Mouse (Mus musculus): ENCODE measurements around the gene Cntn2. TPM values are rescaled to one million over a fixed set of nuclear protein-coding genes. Genes with fewer than 3 reads are reported as not detected.

Gene Cntn2
- polyA plus RNA-seq, 1 experiment from 2014 or later = 67.5 TPM

DNA sequence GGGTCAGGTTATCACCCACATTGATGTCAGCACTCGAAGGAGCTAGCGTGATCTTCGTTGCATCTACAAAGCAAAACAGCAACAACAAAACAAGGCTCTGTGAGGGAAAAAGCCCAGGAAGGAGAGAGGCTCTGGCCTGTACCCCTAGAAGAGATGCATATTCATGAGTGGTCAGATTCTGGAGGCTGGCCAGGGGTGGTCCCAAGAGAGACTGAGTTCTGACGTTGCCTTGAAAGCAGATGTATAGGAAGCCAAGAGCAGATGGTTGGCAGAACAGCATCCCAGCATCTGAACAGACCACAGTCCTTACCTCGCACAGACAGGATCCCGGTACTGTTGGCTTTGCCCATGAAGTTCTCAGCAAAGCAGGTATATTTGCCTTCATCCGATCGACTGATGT, 20.0 kb downstream of the Cntn2 start:
- H3K4me2 ChIP-seq = no peak overlapping the region
- WGBS = 76% methylated on average over 8 of the region's 8 CpGs
- H3K4me3 ChIP-seq = no peak overlapping the region
- 0 out of 2 replicates have a peak overlapping the region, but pooled peaks have one; percentile 13 for H3K27ac ChIP-seq
- peaks cover 68% of the 10 kb centered on the region for H3K36me3 ChIP-seq
- H3K4me1 ChIP-seq (replicated peaks) = peaks cover 26% of the 10 kb centered on the region
- no peak for ATAC-seq (ENCODE audit: low FRiP score)
- H3K9ac ChIP-seq = no peak overlapping the region
- H3K9me3 ChIP-seq = no peaks in the 10 kb centered on the region
- no peaks in the 10 kb centered on the region; the same call in 1 of the 2 replicates for H3K27me3 ChIP-seq

DNA sequence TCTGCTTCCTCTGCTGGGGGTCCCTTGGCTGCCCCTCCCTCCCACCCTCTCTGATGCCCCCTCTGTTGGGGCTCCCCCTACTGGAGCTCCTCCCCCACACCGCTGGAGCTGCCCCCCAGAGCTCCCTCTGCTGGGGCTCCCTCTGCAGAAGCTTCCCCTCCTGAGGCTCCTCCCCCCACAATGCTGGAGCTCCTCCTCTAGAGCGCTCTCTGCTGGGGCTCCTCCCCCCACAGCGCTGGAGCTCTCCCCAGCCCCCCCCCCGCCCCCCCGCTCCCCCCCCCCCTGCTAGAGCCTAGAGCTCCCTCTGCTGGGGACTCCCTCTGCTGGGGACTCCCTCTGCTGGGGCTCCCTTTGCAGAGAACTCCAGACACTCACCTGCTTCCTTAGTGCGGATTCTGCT, 22.3 kb downstream of the Cntn2 start:
- Histone ChIP-seq H3K4me1 (replicated peaks) (peaks cover 15% of the 10 kb centered on the region), H3K36me3 (peaks cover 82% of the 10 kb centered on the region)

DNA sequence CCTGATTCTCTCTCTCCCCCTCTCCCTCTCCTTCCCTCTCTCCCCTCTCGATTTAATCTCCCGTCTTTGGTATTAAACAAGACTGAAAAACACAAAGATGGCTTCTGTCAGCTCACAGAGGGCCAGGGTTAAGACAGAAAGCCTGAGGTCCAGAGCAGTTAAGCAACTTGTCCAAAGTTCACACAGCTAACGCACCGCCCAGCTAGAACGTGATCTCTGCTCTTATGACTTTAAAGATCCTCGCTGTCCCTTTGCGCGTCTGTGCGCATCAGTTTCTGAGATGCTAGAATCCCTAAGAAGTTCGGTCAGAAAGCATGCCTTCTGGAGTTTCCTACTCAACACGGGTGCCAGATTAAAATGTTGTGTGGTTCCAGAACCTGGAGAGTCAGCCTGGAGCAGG, 23.3 kb downstream of the Cntn2 start:
- H3K4me3 ChIP-seq = no peak overlapping the region
- peaks cover 7% of the 10 kb centered on the region; the same call in 1 of the 2 replicates for H3K4me1 ChIP-seq (replicated peaks)
- ATAC-seq (ENCODE audit: low FRiP score) = no peak
- H3K27ac ChIP-seq = no peak overlapping the region
- no peak overlapping the region for H3K4me2 ChIP-seq
- no peaks in the 10 kb centered on the region; the same call in 1 of the 2 replicates for H3K27me3 ChIP-seq
- H3K36me3 ChIP-seq = peaks cover 83% of the 10 kb centered on the region
- H3K9ac ChIP-seq = no peak overlapping the region
- 90% methylated on average over 11 of the region's 11 CpGs for WGBS
- no peaks in the 10 kb centered on the region for H3K9me3 ChIP-seq

More for the DNA sequence above, 22.3 kb downstream of the Cntn2 start:
- Histone ChIP-seq H3K4me2 (no peak overlapping the region), H3K9ac (no peak overlapping the region), H3K4me3 (no peak overlapping the region), H3K9me3 (no peaks in the 10 kb centered on the region), H3K27me3 (no peaks in the 10 kb centered on the region; the same call in 1 of the 2 replicates), H3K27ac (no peak overlapping the region)
- WGBS = 43% methylated on average over 2 of the region's 6 CpGs
- no peak for ATAC-seq (ENCODE audit: low FRiP score)

DNA sequence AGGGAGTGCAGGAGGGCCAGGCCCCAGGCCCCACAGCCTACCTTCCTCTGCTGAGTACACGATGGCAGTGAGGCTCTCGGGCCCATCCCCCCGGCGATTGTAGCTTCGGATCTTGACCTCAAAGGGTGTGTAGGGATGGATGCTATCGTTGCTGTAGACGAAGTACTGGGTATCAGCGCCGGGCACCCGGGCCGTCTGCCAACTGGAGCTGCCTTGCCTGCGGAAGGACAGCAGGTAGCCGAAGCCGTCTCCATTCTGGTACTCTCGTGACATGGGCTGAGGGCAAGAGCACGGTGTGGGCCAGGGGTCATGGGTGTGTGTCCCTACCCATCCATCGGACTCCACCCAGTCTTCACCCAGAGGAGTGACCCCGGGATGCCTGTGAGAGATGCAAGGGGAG, 24.4 kb downstream of the Cntn2 start:
- H3K9me3 ChIP-seq = no peaks in the 10 kb centered on the region
- no peaks in the 10 kb centered on the region; the same call in 1 of the 2 replicates for H3K27me3 ChIP-seq
- 88% methylated on average over 18 of the region's 18 CpGs for WGBS
- no peak overlapping the region for H3K4me2 ChIP-seq
- no peak for ATAC-seq (ENCODE audit: low FRiP score)
- H3K9ac ChIP-seq = no peak overlapping the region
- no peak overlapping the region for H3K27ac ChIP-seq
- H3K4me3 ChIP-seq = no peak overlapping the region
- peaks cover 7% of the 10 kb centered on the region; the same call in 1 of the 2 replicates for H3K4me1 ChIP-seq (replicated peaks)
- peaks cover 87% of the 10 kb centered on the region for H3K36me3 ChIP-seq

DNA sequence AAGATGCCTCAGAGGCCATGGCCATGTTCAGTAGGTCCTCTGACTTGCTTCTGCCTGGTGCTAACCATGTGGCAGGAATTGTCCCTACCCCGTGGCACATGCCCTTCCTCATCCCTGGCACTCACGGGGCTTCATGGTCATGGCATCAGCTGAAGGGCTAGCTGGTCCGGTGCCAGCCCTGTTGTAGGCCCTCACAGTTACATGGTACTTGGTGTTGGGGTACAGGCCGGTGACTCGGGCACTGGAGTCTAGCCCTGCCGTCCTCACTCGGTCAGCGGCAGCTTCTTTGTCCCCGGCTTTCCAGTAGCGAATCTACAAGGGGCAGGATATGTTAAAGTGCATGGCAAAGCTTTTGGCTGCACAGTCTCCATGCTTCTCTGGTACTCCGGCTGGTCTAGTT, 26.3 kb downstream of the Cntn2 start:
- Histone ChIP-seq H3K9ac (no peak overlapping the region), H3K36me3 (peaks cover 75% of the 10 kb centered on the region), H3K27me3 (no peaks in the 10 kb centered on the region; the same call in 1 of the 2 replicates), H3K9me3 (no peaks in the 10 kb centered on the region), H3K27ac (no peak overlapping the region), H3K4me2 (no peak overlapping the region), H3K4me1 (replicated peaks) (peaks cover 1% of the 10 kb centered on the region), H3K4me3 (no peak overlapping the region)
- no peak for ATAC-seq (ENCODE audit: low FRiP score)
- WGBS = 93% methylated on average over 11 of the region's 11 CpGs

DNA sequence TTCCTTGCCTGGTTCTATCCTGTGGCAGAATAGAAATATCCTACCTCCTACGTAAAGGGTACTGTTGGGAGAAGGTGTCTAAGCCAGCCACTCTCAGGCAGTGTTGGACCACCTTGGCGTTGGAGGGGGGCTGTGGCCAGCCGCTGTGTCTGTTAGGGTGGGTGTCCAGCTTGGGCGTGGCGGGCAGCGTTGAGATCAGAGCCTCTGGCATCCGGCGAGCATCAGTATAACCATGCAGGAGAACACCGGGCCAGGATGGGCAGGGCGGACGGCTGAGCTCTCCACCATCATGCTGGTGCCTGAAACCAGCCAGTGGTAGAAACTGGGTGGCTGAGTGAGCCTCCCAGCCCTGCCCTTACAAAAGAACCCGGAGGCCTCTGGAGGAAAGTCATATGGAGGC, 27.7 kb downstream of the Cntn2 start:
- H3K36me3 ChIP-seq = peaks cover 66% of the 10 kb centered on the region
- H3K4me3 ChIP-seq = no peak overlapping the region
- H3K4me1 ChIP-seq (replicated peaks) = peaks cover 7% of the 10 kb centered on the region
- H3K9me3 ChIP-seq = no peaks in the 10 kb centered on the region
- no peak for ATAC-seq (ENCODE audit: low FRiP score)
- no peak overlapping the region for H3K27ac ChIP-seq
- no peaks in the 10 kb centered on the region; the same call in 1 of the 2 replicates for H3K27me3 ChIP-seq
- H3K4me2 ChIP-seq = no peak overlapping the region
- WGBS = 92% methylated on average over 12 of the region's 12 CpGs
- H3K9ac ChIP-seq = no peak overlapping the region

DNA sequence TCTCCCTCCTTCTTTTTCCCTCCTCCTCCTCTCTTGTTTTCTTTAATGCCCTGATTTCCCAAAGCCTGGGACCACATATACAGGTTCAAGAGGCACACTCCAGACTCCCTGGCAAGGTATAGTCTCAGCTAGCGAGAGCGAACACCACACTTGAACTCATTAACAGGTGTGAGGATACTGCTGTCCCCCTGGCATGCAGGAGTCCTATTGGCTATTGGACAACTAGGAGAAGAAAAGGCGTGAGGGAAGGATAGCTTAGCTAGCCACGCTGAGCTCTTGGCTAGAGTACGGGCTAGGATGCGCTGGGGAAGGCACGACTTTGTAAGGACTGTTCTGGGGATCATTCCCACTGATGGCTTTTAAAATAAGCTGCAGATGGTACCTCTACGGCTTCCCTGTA, 30.9 kb downstream of the Cntn2 start:
- no peaks in the 10 kb centered on the region for H3K27me3 ChIP-seq
- no peak overlapping the region for H3K9ac ChIP-seq
- no peak overlapping the region for H3K4me3 ChIP-seq
- ATAC-seq (ENCODE audit: low FRiP score) = no peak
- 80% methylated on average over 8 of the region's 8 CpGs for WGBS
- H3K4me2 ChIP-seq = no peak overlapping the region
- no peaks in the 10 kb centered on the region for H3K9me3 ChIP-seq
- peaks cover 51% of the 10 kb centered on the region for H3K36me3 ChIP-seq
- peak overlapping the region; percentile 74; the same call in 1 of the 2 replicates for H3K27ac ChIP-seq
- peaks cover 13% of the 10 kb centered on the region for H3K4me1 ChIP-seq (replicated peaks)

DNA sequence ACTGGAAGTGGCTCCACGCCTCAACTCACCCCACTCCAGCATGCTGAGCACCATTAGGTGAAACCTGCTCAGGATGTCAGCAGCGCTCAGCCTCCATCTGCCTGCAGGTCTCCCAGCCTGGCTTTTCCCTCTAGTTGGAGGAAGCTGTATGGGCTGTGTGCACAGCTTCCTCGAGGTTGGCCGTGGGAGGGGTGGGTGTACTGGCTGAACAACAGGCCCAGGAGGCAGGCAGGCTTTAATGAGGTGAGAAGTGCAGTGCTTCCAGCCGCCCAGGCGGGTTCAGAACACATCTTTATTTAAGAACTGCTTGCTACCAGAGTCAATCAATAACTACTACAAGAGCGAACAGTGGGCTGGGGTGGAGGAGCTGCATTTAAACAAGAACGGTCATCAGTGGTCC, 31.5 kb downstream of the Cntn2 start:
- peaks cover 13% of the 10 kb centered on the region for H3K4me1 ChIP-seq (replicated peaks)
- H3K27me3 ChIP-seq = no peaks in the 10 kb centered on the region
- peak overlapping the region; percentile 74 for H3K27ac ChIP-seq
- H3K9ac ChIP-seq = 0 out of 2 replicates have a peak overlapping the region, but pooled peaks have one; percentile 13
- peaks cover 51% of the 10 kb centered on the region for H3K36me3 ChIP-seq
- WGBS = 51% methylated on average over 8 of the region's 8 CpGs
- peak; percentile 29; the same call in 1 of the 2 replicates for ATAC-seq (ENCODE audit: low FRiP score)
- H3K9me3 ChIP-seq = no peaks in the 10 kb centered on the region
- no peak overlapping the region for H3K4me3 ChIP-seq
- no peak overlapping the region for H3K4me2 ChIP-seq

DNA sequence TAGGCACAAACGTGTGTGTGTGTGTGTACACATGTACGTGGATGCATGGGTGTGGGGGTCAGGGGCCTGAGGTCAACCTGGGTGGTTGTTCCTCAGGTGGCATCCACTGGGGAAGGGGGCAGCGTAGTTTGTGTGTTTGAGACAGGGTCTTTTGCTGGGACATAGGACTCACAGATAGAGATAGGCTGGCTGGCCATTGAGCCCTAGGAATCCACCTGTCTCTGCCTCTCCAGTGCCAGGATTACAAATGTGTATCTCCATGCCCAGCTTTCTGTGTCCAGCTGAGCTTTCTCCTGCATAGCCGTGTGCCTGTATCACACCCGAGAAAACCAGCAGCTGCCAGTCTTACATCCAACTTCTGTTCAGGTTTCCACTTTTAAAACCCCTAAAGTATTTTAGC, 33.3 kb downstream of the Cntn2 start:
- Histone ChIP-seq H3K4me2 (no peak overlapping the region), H3K27ac (peak overlapping the region; percentile 45; the same call in 1 of the 2 replicates), H3K9ac (no peak overlapping the region), H3K4me3 (no peak overlapping the region), H3K4me1 (replicated peaks) (peaks cover 13% of the 10 kb centered on the region), H3K9me3 (no peaks in the 10 kb centered on the region), H3K27me3 (no peaks in the 10 kb centered on the region), H3K36me3 (peaks cover 49% of the 10 kb centered on the region)
- no peak for ATAC-seq (ENCODE audit: low FRiP score)
- 93% methylated on average over 5 of the region's 5 CpGs for WGBS

DNA sequence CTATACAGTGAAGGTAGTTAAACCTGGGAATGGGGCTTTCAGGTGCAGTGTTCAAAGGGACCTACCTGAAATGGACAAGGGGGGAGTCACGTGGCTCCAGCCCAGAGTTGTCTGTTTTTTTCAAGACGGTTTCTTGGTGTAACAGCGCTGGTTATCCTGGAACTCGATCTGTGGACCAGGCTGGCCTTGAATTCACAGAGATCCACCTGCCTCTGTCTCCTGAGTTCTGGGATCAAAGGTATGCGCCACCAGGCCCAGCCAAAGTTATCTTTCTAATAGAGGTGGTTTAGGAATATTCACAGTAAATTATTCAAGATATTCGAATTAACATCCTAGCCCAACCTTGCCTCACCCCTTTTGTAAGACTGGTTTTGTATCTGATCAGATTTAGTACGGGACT, 36.4 kb downstream of the Cntn2 start:
- no peak overlapping the region for H3K4me3 ChIP-seq
- no peaks in the 10 kb centered on the region for H3K9me3 ChIP-seq
- H3K27me3 ChIP-seq = no peaks in the 10 kb centered on the region
- WGBS = 93% methylated on average over 7 of the region's 7 CpGs
- H3K27ac ChIP-seq = no peak overlapping the region
- no peak for ATAC-seq (ENCODE audit: low FRiP score)
- H3K9ac ChIP-seq = no peak overlapping the region
- H3K36me3 ChIP-seq = peaks cover 60% of the 10 kb centered on the region
- H3K4me2 ChIP-seq = no peak overlapping the region
- H3K4me1 ChIP-seq (replicated peaks) = peaks cover 10% of the 10 kb centered on the region

DNA sequence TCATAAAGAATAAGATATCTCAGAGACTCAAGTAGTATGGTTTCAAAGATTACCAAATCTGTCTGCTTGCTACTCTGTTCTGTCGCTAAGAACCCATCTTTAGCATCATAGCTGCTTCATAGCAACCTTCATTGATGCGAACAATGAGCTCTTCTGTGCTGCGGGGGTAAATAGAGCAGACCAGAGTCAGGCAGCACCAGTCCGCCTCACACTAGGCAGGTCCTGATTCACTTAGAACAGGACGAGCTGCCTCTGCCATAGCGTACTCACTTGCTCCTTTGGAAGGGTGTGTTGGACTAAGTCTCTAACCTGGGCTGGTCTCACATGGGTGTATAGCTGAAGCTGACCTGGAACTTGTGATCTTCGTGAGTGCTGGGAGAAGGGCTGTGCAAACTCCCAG, 37.0 kb downstream of the Cntn2 start, which contains the start of gene Tmem81:
Tmem81 (plus strand) TSS at position 173 of the 400 bp plus-strand sequence.
- Histone ChIP-seq H3K27ac (0 out of 2 replicates have a peak within 1 kb of the TSS, but pooled peaks have one; percentile 19), H3K9me3 (no peaks in the 10 kb centered on the region), H3K4me1 (replicated peaks) (0 out of 2 replicates have a peak, but pooled peaks cover 6% of the 10 kb centered on the region), H3K36me3 (peaks cover 66% of the 10 kb centered on the region), H3K4me3 (no peak within 1 kb of the TSS), H3K4me2 (no peak within 1 kb of the TSS), H3K9ac (no peak within 1 kb of the TSS), H3K27me3 (no peaks in the 10 kb centered on the region)
- 85% methylated on average over 7 of the region's 7 CpGs for WGBS
- ATAC-seq (ENCODE audit: low FRiP score) = no peak

DNA sequence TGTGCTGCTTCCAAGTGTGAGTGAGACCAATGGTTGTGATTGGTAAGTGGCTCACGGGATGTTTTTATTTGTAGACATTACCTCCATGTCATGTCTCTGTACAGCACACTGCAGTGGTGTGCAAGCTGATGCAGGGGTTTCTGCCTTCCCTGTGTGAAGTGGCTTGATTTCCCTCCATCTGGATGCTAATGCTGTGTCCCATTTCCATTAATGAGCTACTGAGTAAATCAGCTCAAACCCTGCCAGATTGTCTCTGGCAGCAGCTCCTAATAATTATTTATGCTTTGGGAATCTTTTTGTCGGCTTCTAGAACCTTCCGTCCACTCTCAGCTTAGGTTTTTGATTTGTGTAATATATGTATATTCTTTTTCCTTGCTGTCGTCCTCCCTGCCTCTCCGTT, 37.9 kb downstream of the Cntn2 start:
- no peak for ATAC-seq (ENCODE audit: low FRiP score)
- H3K27ac ChIP-seq = 0 out of 2 replicates have a peak overlapping the region, but pooled peaks have one; percentile 19
- WGBS = 89% methylated on average over 5 of the region's 5 CpGs

DNA sequence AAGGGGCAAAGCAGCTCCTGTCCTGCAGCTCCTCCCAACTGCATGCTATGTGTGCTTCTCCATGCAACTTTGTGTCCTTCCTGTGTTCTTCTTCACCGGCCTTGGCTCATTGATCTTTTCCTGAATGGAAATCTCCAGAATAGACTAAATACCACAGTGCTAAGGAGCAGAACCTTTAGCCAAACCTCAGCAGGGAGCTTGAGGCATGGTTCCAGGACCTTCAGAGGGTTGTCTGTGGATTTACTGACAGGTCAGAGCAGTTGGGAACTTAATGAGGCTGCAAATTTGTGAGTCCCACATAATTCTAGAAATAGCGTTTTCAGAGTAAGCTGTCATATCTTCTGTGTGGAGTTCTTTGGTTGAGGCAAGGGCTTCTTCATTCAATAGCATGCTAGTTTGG, 42.5 kb downstream of the Cntn2 start:
- H3K9ac ChIP-seq = no peak overlapping the region
- 93% methylated on average over 2 of the region's 2 CpGs for WGBS
- H3K36me3 ChIP-seq = peaks cover 88% of the 10 kb centered on the region

More for the DNA sequence above, 37.9 kb downstream of the Cntn2 start:
- Histone ChIP-seq H3K4me1 (replicated peaks) (0 out of 2 replicates have a peak, but pooled peaks cover 6% of the 10 kb centered on the region), H3K4me2 (no peak overlapping the region), H3K27me3 (no peaks in the 10 kb centered on the region), H3K9me3 (no peaks in the 10 kb centered on the region), H3K9ac (no peak overlapping the region), H3K36me3 (peaks cover 75% of the 10 kb centered on the region), H3K4me3 (no peak overlapping the region)

More for the DNA sequence above, 42.5 kb downstream of the Cntn2 start:
- Histone ChIP-seq H3K4me3 (no peak overlapping the region), H3K4me1 (replicated peaks) (no peaks in the 10 kb centered on the region), H3K27me3 (no peaks in the 10 kb centered on the region), H3K27ac (no peak overlapping the region), H3K4me2 (no peak overlapping the region), H3K9me3 (no peaks in the 10 kb centered on the region)
- ATAC-seq (ENCODE audit: low FRiP score) = no peak

Data from hindbrain, embryonic 13.5 days (tissue).